Mouse (Mus musculus): ENCODE data around the gene Mei4.

DNA sequence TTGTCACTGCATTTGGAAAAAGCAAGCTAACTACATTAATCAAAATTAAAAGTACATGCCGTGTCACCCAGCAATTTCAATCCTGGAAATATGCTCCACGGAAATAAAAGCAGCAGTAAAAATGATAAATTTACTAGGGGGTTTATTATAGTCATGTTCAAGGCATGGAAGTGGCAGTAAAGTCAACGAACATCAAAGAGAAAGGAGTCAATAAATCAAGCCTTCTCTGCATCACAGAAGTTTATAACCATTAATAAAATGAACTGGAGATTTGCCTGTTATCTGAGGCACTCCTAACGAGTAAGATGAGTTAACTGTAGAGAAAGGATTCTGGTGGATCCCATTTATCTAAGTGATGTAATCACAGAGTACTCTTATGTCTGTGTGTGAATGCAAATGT, 298.9 kb downstream of the Mei4 start:
- TF ChIP-seq MAFK (IDR thresholded peaks at IDR 0.05; ENCODE audit: insufficient read depth, low read depth, low read length) (no peak), CHD2 (IDR thresholded peaks at IDR 0.05; ENCODE audit: low read depth, low read length) (no peak), ZC3H11A (IDR thresholded peaks at IDR 0.05; ENCODE audit: borderline replicate concordance, low read depth, low read length) (no peak), HCFC1 (IDR thresholded peaks at IDR 0.05; ENCODE audit: borderline replicate concordance, insufficient read depth, low read length) (no peak)
